Mouse (Mus musculus): ENCODE measurements around the gene Smim1. TPM values are rescaled to one million over a fixed set of nuclear protein-coding genes. Genes with fewer than 3 reads are reported as not detected.

The Smim1 gene
- total and polyA plus RNA-seq, 2 experiments: 8.1 to 16.9 TPM

DNA sequence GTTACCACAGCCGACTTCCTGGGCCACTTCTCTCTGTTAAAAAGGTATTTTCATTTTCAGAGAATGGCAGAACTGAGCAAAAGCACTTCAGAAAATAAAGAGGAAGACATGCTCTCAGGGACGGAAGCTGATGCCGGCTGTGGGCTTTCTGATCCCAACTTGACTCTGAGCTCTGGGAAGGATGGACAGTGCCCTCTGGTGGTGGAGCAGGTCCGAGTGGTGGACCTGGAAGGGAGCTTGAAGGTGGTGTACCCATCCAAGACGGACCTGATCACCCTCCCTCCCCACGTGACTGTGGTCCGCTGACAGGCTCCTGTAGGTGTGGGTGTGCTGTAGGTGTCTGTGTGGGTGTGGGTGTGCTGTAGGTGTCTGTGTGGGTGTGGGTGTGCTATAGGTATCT lies 6.5 kb downstream of the Smim1 start:
- 66% methylated on average over 7 of the region's 7 CpGs for WGBS
- H3K79me2 ChIP-seq (ENCODE audit: control insufficient read depth, insufficient read depth, low read length): peaks cover 4% of the 10 kb centered on the region; the same call in 1 of the 2 replicates
- no peak overlapping the region for H3K4me3 ChIP-seq (ENCODE audit: insufficient read depth, low read depth, low read length)
- H3K36me3 ChIP-seq (ENCODE audit: control insufficient read depth, insufficient read depth, low read length): peaks cover 3% of the 10 kb centered on the region; the same call in 1 of the 2 replicates
- H3K27me3 ChIP-seq (ENCODE audit: control insufficient read depth, insufficient read depth, low read length): no peaks in the 10 kb centered on the region
- H3K9ac ChIP-seq (ENCODE audit: low read depth, low read length): no peak overlapping the region
- H3K27ac ChIP-seq (replicated peaks; ENCODE audit: insufficient read depth, low read depth, low read length): no peak overlapping the region
- no peaks in the 10 kb centered on the region for H3K4me1 ChIP-seq (ENCODE audit: control insufficient read depth, insufficient read depth, low read length)
- peak; percentile 91 for TF ChIP-seq CTCF (IDR thresholded peaks at IDR 0.05; ENCODE audit: low read depth, low read length)
- TF ChIP-seq POLR2A (IDR thresholded peaks at IDR 0.05; ENCODE audit: extremely low read depth, insufficient read depth, low read length): no peak
- peak; percentile 38 for DNase-seq (ENCODE audit: extremely low read depth, low read depth, low spot score)

DNA sequence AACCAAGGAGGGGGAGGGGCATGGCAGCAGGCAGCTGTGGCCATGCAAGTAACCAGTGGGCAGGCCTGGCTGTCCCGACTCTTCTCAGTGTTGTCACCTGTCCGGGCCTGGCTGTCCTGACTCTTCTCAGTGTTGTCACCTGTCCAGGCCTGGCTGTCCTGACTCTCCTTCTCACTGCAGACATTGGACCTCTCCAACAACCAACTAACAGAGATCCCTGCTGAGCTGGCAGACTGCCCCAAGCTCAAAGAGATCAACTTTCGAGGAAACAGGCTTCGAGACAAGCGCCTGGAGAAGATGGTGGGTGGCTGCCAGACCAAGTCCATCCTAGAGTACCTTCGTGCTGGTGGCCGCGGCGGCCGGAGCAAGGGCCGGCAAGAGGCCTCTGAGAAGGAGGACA lies 10.6 kb downstream of the Smim1 start:
- TF ChIP-seq CTCF (IDR thresholded peaks at IDR 0.05; ENCODE audit: low read depth, low read length) (no peak), POLR2A (IDR thresholded peaks at IDR 0.05; ENCODE audit: extremely low read depth, insufficient read depth, low read length) (no peak)
- no peak overlapping the region for H3K9ac ChIP-seq (ENCODE audit: low read depth, low read length)
- H3K4me3 ChIP-seq (ENCODE audit: insufficient read depth, low read depth, low read length): no peak overlapping the region
- no peak for DNase-seq (ENCODE audit: extremely low read depth, low read depth, low spot score)
- no peaks in the 10 kb centered on the region for H3K27me3 ChIP-seq (ENCODE audit: control insufficient read depth, insufficient read depth, low read length)
- WGBS: 89% methylated on average over 11 of the region's 11 CpGs
- H3K36me3 ChIP-seq (ENCODE audit: control insufficient read depth, insufficient read depth, low read length): peaks cover 3% of the 10 kb centered on the region; the same call in 1 of the 2 replicates
- H3K27ac ChIP-seq (replicated peaks; ENCODE audit: insufficient read depth, low read depth, low read length): no peak overlapping the region
- H3K79me2 ChIP-seq (ENCODE audit: control insufficient read depth, insufficient read depth, low read length): peaks cover 32% of the 10 kb centered on the region
- peaks cover 15% of the 10 kb centered on the region for H3K4me1 ChIP-seq (ENCODE audit: control insufficient read depth, insufficient read depth, low read length)

DNA sequence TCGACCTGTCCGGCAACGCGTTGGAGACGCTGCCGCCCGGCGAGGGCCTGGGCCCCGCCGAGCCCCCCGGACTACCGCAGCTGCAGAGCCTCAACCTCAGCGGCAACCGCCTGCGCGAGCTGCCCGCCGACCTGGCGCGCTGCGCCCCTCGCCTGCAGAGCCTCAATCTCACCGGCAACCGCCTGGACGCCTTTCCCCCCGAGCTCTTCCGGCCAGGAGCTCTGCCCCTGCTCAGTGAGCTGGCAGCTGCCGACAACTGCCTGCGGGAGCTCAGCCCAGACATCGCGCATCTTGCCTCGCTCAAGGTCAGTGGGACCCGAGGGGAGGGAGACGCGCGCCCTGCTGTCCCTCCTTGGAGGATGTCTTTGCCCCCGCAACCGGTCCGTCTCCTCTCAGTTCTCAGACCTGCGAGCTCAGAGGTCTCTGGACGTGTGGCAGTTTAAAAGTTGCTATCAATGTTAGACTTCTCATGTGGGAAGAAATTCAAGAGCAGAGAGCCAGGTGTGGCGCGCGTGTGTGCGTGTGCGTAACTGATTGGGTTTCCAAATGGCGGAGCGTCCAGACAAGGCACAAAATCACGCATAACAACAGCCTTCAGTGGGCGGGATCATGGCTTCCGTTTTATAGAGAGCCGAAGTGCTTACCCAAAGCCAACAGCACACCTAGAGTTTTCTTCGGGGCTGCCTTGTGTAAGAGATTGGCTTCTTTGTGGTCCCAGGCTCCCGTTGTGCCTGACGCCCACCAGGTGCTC lies 13.7 kb downstream of the Smim1 start:
- peak overlapping the region; percentile 82 for H3K4me3 ChIP-seq (ENCODE audit: insufficient read depth, low read depth, low read length)
- TF ChIP-seq POLR2A (IDR thresholded peaks at IDR 0.05; ENCODE audit: extremely low read depth, insufficient read depth, low read length) (no peak), CTCF (IDR thresholded peaks at IDR 0.05; ENCODE audit: low read depth, low read length) (no peak)
- 0 out of 2 replicates have a peak, but pooled peaks cover 3% of the 10 kb centered on the region for H3K36me3 ChIP-seq (ENCODE audit: control insufficient read depth, insufficient read depth, low read length)
- DNase-seq (ENCODE audit: extremely low read depth, low read depth, low spot score): no peak
- peak overlapping the region; percentile 95 for H3K9ac ChIP-seq (ENCODE audit: low read depth, low read length)
- WGBS: 2% methylated on average over 55 of the region's 55 CpGs
- no peaks in the 10 kb centered on the region for H3K27me3 ChIP-seq (ENCODE audit: control insufficient read depth, insufficient read depth, low read length)
- 0 out of 2 replicates have a peak overlapping the region, but pooled peaks have one; percentile 3 for H3K27ac ChIP-seq (replicated peaks; ENCODE audit: insufficient read depth, low read depth, low read length)
- peaks cover 32% of the 10 kb centered on the region for H3K79me2 ChIP-seq (ENCODE audit: control insufficient read depth, insufficient read depth, low read length)
- H3K4me1 ChIP-seq (ENCODE audit: control insufficient read depth, insufficient read depth, low read length): peaks cover 15% of the 10 kb centered on the region

DNA sequence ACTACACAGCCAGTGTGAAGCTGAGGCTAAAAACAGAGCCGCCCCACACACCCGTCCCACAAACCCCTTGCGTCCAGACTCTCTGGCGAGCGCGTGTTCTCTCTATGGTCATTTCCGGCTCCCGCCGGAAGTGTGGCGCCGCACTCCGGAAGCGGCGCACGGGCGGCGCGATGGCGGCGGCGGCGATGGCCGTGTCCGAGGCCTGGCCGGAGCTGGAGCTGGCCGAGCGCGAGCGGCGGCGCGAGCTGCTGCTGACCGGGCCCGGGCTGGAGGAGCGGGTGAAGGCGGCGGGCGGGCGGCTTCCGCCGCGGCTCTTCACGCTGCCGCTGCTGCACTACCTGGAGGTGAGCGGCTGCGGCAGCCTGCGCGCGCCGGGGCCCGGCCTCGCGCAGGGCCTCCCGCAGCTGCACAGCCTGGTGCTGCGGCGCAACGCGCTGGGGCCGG lies 14.4 kb downstream of the Smim1 start, which contains the start of gene Lrrc47:
Gene Lrrc47, plus strand, starts transcription at position 86 of the 444 bp plus-strand sequence.
- no peaks in the 10 kb centered on the region for H3K27me3 ChIP-seq (ENCODE audit: control insufficient read depth, insufficient read depth, low read length)
- 0 out of 2 replicates have a peak, but pooled peaks cover 3% of the 10 kb centered on the region for H3K36me3 ChIP-seq (ENCODE audit: control insufficient read depth, insufficient read depth, low read length)
- under 1% methylated on average over 59 of the region's 59 CpGs for WGBS
- peak; percentile 79 for DNase-seq (ENCODE audit: extremely low read depth, low read depth, low spot score)
- peak; percentile 41; the same call in 1 of the 2 replicates for TF ChIP-seq POLR2A (IDR thresholded peaks at IDR 0.05; ENCODE audit: extremely low read depth, insufficient read depth, low read length)
- TF ChIP-seq CTCF (IDR thresholded peaks at IDR 0.05; ENCODE audit: low read depth, low read length): no peak
- peak within 1 kb of the TSS; percentile 95 for H3K9ac ChIP-seq (ENCODE audit: low read depth, low read length)
- H3K4me1 ChIP-seq (ENCODE audit: control insufficient read depth, insufficient read depth, low read length): peaks cover 15% of the 10 kb centered on the region
- peak within 1 kb of the TSS; percentile 82 for H3K4me3 ChIP-seq (ENCODE audit: insufficient read depth, low read depth, low read length)
- H3K27ac ChIP-seq (replicated peaks; ENCODE audit: insufficient read depth, low read depth, low read length): peak within 1 kb of the TSS; percentile 3; the same call in 1 of the 2 replicates
- H3K79me2 ChIP-seq (ENCODE audit: control insufficient read depth, insufficient read depth, low read length): peaks cover 32% of the 10 kb centered on the region

DNA sequence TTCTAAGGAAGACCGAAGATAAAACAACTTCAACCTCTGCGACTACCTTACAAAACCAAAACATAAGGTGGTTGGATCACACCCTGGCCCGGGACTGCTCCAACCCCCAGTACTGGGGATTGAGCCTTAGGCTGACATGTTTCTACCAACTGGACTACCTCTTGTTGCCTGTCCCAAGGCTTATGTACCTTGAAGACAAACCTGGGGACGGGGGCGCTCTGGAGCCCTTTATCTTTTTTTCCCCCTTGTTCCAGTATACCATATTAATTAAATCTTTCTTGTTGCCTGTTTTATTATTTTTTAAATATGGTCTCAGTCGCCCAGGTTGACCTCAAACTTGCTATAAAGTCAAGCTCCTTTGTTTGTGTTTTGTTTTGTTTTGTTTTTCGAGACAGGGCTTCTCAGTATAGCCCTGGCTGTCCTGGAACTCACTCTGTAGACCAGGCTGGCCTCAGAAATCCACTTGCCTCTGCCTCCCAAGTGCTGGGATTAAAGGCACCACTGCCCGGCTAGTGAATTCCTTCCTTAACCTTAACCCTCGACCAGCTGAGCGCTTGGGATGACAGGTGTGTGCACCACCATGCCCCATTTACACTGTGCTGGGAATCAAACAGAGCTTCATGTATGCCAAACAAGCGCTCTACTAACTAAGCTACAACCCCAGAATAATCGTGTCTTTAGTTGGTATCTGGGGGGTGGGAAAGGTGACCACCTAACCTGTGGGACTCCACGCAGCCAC lies 15.0 kb downstream of the Smim1 start:
- no peak for TF ChIP-seq POLR2A (IDR thresholded peaks at IDR 0.05; ENCODE audit: extremely low read depth, insufficient read depth, low read length)
- no peak for TF ChIP-seq CTCF (IDR thresholded peaks at IDR 0.05; ENCODE audit: low read depth, low read length)
- Histone ChIP-seq H3K4me3 (ENCODE audit: insufficient read depth, low read depth, low read length) (peak overlapping the region; percentile 82), H3K27me3 (ENCODE audit: control insufficient read depth, insufficient read depth, low read length) (no peaks in the 10 kb centered on the region), H3K36me3 (ENCODE audit: control insufficient read depth, insufficient read depth, low read length) (no peaks in the 10 kb centered on the region), H3K27ac (replicated peaks; ENCODE audit: insufficient read depth, low read depth, low read length) (no peak overlapping the region; the same call in 1 of the 2 replicates), H3K79me2 (ENCODE audit: control insufficient read depth, insufficient read depth, low read length) (peaks cover 32% of the 10 kb centered on the region), H3K9ac (ENCODE audit: low read depth, low read length) (peak overlapping the region; percentile 56), H3K4me1 (ENCODE audit: control insufficient read depth, insufficient read depth, low read length) (peaks cover 15% of the 10 kb centered on the region)
- WGBS: 30% methylated on average over 13 of the region's 13 CpGs
- no peak for DNase-seq (ENCODE audit: extremely low read depth, low read depth, low spot score)

Data from liver, adult 2 months (tissue).